Mouse (Mus musculus) granulocyte monocyte progenitor cell, adult 5-6 weeks (primary cell): ENCODE results near the gene Baz2a. TPM values are rescaled to one million over a fixed set of nuclear protein-coding genes. Genes with fewer than 3 reads are reported as not detected.
"Not testable (repeated sequence)": the region's sequence is repeated elsewhere in the genome, so short reads cannot be mapped to it uniquely, and the experiment has no call there.

ENCODE experiments used
- ATAC-seq: replicated peaks from 2 replicates; pipeline ENCODE4 v1.8.0; 2016; ENCODE audit warnings: mild to moderate bottlenecking, moderate TSS enrichment, inconsistent platforms; ENCODE audit not compliant: poor library complexity, severe bottlenecking
- total RNA-seq, 2 experiments: library from RNA; stranded (forward) in 1 of 2; stranded (reverse) in 1 of 2; fragments of 200-712, 200-1000 nt in 1 of 2; fragments of >200 nt in 1 of 2; fragmentation: Nextera tagmentation in 1 of 2; gene quantifications; 2 replicates each; pipeline ENCODE4 v1.2.3; 2014 to 2017

The Baz2a gene
- total RNA-seq, 2 experiments from 2014 or later: 15.0 to 64.2 TPM

GRCm38 (mm10) chr10:128080496-128080895, 10.9 kb upstream of the Baz2a start:
- ATAC-seq: no peak

DNA sequence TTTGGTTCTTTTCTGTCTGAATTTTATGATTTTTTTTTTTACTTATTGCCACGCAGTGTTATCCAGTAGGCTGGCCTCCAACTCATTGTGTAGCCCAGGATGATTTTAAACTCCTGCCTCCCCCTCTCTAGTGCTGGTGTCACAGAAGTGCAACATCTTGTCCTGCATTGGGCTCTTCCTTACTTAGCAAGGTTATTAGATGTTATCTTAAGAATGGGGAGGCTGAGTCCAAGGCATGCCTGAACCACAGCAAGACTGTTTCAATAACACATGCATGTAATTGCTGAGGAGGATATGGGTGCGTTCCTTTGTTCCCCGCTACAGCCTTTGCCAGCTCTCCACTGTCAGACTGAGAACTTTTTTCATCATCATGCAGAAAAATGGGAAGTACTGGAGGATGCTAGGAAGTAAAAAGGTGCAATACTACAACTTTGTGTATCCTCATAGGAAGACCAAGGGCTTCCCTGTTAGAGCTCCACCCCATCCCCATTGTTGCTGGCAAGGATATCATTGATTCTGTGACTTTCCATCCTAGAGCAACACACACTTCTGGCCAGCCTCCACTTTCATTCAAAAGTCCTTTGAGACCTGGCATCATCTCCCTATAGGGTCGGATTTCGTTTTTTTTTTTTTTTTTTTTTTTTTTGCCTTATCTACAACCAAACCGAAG, 9.4 kb upstream of the Baz2a start:
- ATAC-seq: peak; percentile 26

GRCm38 (mm10) chr10:128082477-128082808, 8.9 kb upstream of the Baz2a start:
- ATAC-seq: no peak

- ATAC-seq: peak; percentile 92
Observed at GRCm38 (mm10) chr10:128082880-128083421, 8.4 kb upstream of the Baz2a start, which contains the start of gene Atp5b. Gene Atp5b, plus strand, starts transcription at chr10:128083273.

- no peak for ATAC-seq
Observed at GRCm38 (mm10) chr10:128083688-128084087, 7.7 kb upstream of the Baz2a start.

DNA sequence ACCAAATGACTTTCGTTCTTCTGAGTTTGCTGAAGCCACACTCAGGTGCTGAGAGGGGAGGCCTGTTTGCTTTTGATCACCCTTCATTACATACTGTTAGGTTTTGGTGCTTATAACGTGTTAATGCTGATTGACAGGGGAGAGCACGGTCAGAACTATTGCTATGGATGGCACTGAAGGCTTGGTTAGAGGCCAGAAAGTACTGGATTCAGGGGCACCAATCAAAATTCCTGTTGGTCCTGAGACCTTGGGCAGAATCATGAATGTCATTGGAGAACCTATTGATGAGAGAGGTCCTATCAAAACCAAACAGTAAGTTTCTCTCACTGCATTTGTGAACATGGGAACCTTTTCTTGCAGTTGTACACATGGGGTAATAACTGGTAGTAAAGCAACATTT, 7.2 kb upstream of the Baz2a start:
- ATAC-seq: no peak

DNA sequence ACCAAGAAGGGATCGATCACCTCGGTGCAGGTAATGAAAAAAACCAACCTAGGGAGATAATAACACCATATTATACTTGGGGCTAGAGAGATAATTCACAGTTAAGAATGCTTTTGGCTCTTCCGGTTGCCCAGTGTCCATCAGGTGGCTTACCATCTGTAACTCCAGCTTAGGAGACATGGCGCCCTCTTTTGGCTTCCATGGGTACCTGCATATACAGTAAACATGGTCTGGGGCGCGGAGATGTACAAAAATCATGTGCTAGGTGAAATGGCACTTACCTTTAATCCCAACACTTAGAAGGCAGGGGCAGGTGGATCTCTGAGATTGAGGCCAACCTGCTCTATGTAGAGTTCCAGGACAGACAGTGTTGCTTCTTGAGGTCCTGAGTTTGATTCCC, 5.0 kb upstream of the Baz2a start:
- no peak for ATAC-seq

- ATAC-seq: not testable (repeated sequence)
Observed at GRCm38 (mm10) chr10:128087216-128087615, 4.2 kb upstream of the Baz2a start.

- no peak for ATAC-seq
Observed at GRCm38 (mm10) chr10:128088181-128088580, 3.2 kb upstream of the Baz2a start.

- ATAC-seq: no peak
Observed at GRCm38 (mm10) chr10:128089842-128090241, 1.5 kb upstream of the Baz2a start.

DNA sequence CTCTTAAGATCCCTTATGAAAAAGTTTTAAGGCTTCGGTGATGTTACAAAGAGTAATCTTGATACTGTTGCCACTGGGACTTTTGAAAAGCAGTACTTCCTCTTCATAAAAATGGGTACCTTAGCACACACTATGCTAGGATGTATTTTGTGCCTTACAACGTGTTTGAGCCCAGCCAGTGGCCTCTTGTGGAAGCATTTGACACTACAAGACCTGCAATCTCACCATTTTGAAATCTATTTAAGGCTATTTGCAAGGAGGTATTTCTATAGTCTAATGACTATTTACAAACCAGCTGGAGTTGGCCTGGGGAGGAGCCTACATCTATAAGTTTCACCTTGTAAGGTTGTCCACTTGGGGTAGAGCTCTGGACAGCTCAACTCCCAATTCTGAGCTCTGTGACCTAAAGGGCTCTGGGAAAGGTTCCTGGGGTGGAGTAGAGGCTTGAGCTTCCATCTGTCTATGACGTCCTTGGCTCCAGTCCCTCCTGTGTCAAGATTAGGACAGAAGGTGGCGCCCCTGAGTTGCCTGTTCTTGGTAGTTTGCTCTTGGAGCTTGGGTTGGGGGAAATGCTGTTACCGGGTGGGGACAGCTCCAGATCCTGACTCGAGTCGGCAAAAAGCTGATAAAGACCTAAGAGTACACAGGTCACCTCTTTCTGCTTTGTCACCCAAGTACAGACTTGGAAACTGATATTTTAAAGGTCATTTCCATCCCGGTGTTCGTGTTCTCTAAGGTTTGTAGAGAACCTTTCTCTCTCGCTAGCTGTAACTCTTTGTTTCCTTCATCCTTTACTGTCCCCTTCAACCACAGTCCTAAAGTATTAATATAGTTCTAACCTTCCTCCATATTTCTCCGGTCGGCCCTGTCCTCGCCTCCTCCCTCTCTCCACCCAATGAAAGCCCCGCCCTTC, 470 bp upstream of the Baz2a start:
- ATAC-seq: peak; percentile 35

DNA sequence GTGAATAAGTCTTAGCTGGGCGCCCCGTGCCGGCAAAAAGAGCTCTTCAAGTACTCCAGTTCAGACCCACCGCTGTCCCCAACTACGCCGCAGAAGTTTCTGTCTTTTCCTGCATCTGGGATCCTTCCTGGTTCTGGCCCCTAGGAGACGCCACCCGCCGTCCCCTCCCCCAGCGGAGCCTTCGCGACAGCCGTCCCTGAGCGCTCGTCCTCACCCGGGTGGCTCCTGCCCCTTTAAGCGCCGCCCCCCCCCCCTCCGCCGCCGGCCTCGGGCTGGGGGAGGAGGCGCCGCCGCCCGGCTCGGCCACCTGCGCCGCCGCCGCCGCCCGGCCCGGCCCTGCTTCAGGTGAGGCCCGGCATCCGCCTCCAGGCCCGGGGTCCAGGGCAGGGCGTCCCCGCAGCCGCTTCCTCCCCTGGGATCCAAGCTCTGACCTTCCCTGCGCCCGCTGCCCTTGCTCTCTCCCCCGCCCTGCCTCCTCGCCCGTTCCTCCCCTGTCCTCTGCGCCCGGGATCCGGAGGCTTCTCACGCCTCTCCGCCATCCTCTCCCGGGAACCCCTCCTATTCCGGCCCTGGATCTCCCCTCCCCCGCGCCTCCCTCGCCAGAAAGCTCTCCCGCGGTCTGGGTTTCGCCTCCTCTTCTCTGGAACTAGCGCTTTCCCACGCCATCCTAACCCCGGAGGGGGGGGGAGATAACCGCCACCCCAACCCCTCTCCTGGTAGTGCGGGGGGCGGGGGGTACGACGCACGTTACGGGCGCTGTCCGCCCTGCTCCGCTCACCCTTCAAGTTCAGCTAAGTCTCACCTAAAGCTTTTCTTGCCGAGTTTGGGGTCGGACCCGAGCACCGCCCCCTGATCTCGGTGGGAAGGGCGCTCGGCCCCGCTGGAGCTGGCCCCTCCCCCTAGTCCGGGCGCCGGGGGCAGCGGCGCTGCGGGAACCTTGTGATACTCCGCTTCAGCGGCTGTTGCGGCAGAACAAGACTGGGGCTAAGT, 1.4 kb downstream of the Baz2a start:
- ATAC-seq: peak; percentile 25

DNA sequence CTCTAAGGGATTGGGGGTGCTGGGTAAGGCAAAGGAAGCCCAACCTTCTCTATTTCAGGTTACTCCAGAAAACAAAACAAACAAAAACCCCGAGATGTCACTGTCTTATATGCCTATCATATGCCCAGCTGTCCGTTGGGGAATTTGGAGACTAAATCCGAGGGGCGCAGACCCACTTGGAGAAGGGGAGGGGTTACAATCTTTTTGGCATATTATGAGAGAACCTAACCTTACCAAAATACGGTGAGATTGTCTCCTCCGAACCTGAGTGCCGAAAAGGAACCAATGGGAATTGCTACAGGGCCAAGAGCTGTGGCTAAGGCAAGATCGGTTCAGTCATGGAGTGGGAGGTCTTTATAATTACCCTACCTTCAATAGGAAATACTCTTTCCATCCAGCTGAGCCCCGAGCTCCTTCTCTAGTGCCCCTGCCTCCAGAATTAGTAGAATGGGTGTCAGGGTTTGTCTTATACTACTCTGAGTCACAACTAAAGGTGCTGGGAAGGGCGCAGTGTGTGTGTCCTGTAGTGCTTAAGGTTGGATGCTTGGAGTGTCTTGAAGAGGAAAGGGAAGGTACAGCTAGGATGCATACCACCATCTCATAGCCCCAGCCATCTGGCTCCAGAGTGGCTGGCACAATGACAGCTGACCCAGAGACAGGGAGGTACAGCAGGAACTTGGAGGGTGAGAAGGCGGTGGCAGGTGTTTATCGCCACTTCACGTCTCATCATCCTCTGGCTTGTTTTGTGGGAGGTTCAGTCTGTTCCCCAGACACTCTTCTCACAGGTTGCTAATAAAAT, 2.3 kb downstream of the Baz2a start:
- ATAC-seq: no peak

DNA sequence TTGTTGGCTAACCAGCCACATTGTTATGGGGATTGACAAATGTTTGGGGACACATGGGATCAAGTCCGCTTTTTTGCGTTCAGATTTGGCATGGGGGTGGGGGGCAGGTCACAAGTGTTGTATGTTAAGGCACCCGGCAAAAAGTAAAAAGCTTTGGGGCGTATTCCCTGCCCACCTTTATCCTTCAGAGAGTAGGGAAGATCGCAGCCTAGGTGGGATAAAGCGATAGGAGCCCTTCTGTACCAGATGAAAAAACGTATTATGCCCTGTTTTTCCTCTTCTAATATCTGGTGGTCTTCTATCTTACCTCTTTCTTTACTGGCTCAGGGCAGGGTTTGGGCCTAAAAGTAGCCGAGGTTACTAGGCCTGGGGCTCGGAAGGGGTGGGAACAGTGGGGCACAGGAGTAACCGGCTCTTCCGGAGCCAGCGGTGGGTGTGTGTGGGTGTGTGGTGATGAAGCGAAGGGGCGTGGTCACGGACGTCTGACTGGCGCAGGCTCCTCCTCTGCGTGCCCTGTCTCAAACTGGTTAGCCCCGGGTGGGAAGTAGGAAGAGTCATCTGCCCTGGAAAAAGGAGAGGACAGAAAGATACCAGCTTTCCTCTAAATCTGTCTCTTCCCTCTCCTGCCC, 3.1 kb downstream of the Baz2a start:
- peak; percentile 48 for ATAC-seq

- no peak for ATAC-seq
Observed at GRCm38 (mm10) chr10:128095003-128095636, 3.7 kb downstream of the Baz2a start.

DNA sequence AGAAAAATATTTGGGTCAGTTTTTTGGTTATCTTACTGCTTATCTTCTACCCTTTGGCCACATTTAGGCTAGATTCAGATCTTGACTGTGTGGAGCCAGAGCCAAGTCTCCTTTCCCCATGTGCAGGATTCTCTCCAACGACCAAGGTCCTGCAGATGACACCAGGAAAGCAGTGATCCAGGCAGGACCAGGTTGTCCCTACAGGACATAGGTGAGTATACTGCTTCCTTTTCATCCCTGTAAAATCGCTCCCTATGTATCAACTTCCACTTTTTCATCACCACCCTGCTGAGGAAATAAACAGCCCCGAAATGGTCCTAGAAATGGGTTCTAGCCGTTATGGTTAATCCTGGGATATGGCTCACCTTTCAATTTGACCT, 4.9 kb downstream of the Baz2a start:
- no peak for ATAC-seq

DNA sequence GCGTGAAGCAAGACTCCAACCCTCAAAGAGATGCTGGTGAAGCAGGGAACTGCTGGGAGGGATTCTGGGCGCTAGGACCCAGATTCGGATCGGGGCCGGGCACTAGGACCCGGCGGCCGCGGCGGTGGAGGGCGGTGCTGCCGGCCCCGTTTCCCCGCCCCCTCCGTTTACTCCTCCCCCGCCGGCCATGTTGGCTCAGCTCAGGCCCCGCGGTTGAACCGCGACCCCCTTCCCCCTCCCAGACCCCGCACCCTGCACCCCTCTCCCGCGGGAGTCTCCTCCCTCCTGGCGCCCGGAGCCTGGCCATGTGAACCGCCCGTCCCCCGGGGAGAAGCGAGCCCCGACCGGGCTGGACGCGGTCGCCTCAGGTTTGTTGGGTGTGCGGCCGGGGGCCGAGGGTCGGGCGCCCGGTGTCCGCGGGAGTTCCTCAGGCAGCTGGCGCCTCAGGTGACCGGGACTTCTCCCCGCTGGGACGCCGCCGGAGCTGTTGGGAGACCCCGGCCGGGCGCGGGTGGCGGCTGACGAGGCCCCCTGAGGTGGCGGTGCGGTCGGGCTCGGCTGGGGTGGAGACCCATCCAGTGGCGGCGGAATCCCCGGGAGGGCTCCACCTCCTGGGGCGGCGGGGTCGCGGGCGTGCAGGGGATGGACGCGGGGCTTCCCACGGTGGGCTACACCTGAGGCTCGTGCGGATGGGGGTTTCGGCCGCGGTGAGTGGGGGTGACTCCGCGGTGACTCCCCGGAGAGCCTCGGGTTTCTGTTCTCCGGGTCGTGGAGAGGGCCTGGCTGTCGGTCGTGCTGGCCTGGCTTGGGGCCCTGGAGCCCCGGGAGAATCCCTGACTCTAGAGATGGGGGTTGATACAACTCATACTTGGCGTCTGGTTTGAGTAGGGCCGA, 5.6 kb downstream of the Baz2a start:
- peak; percentile 41 for ATAC-seq

DNA sequence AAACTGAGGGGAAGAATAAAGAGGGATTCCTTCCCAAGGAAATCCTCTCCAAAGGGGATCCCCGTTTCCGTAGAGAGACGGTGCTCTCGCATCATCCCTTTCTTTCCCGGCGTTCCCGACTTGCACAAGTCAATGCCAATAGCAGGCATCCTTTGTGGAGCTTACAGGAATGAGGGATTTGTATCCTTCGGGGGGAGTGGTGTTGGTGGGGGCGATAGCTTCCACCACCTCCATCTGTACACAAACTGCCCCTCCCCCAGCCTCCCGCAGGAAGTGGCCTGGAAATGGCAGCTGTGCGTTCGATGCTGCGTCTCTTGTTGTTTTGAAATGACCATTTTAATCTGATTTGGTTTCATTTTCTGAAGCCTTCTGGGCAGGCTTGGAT, 6.2 kb downstream of the Baz2a start:
- peak; percentile 32 for ATAC-seq
